Mouse (Mus musculus): Measurements from ENCODE around the gene Gbgt1. TPM values are rescaled to one million over a fixed set of nuclear protein-coding genes. Genes with fewer than 3 reads are reported as not detected.
"Not testable (repeated sequence)": the region's sequence is repeated elsewhere in the genome, so short reads cannot be mapped to it uniquely, and the experiment has no call there.

Gene Gbgt1
- polyA plus RNA-seq, 1 experiment from 2014 or later = 1.4 TPM

- no peak for ATAC-seq
- Histone ChIP-seq H3K9me3 (0 out of 2 replicates have a peak, but pooled peaks cover 5% of the 10 kb centered on the region), H3K4me2 (replicated peaks) (no peak overlapping the region), H3K4me1 (replicated peaks) (peaks cover 19% of the 10 kb centered on the region), H3K9ac (replicated peaks) (no peak overlapping the region), H3K27ac (no peak overlapping the region), H3K27me3 (0 out of 2 replicates have a peak, but pooled peaks cover 2% of the 10 kb centered on the region), H3K4me3 (replicated peaks) (no peak overlapping the region), H3K36me3 (peaks cover 45% of the 10 kb centered on the region)
- 96% methylated on average over 2 of the region's 2 CpGs for WGBS
Observed at GRCm38 (mm10) chr2:28470591-28470990, 26.1 kb upstream of the Gbgt1 start.

- WGBS = 96% methylated on average over 8 of the region's 8 CpGs
- peaks cover 45% of the 10 kb centered on the region for H3K36me3 ChIP-seq
- not testable (repeated sequence) for H3K4me2 ChIP-seq (replicated peaks); H3K4me1 ChIP-seq (replicated peaks); H3K9ac ChIP-seq (replicated peaks); H3K4me3 ChIP-seq (replicated peaks); ATAC-seq; H3K9me3 ChIP-seq; H3K27me3 ChIP-seq; H3K27ac ChIP-seq
Observed at GRCm38 (mm10) chr2:28472011-28472410, 24.7 kb upstream of the Gbgt1 start.

GRCm38 (mm10) chr2:28477993-28478392 lies 18.7 kb upstream of the Gbgt1 start:
- H3K9me3 ChIP-seq; H3K27me3 ChIP-seq; H3K4me3 ChIP-seq (replicated peaks); H3K4me2 ChIP-seq (replicated peaks); H3K27ac ChIP-seq; H3K4me1 ChIP-seq (replicated peaks); H3K9ac ChIP-seq (replicated peaks); H3K36me3 ChIP-seq; ATAC-seq: not testable (repeated sequence)
- 96% methylated on average over 5 of the region's 5 CpGs for WGBS

- H3K36me3 ChIP-seq = no peaks in the 10 kb centered on the region
- H3K4me3 ChIP-seq (replicated peaks) = no peak overlapping the region
- H3K4me1 ChIP-seq (replicated peaks) = no peaks in the 10 kb centered on the region
- WGBS = 84% methylated on average over 20 of the region's 20 CpGs
- no peak for ATAC-seq
- no peak overlapping the region for H3K9ac ChIP-seq (replicated peaks)
- H3K27me3 ChIP-seq = no peaks in the 10 kb centered on the region
- no peak overlapping the region for H3K4me2 ChIP-seq (replicated peaks)
- no peak overlapping the region for H3K27ac ChIP-seq
- no peaks in the 10 kb centered on the region for H3K9me3 ChIP-seq
Observed at GRCm38 (mm10) chr2:28479208-28480204, 17.2 kb upstream of the Gbgt1 start.

- Histone ChIP-seq H3K4me3 (replicated peaks) (no peak overlapping the region), H3K27me3 (no peaks in the 10 kb centered on the region), H3K9ac (replicated peaks) (no peak overlapping the region), H3K4me1 (replicated peaks) (no peaks in the 10 kb centered on the region), H3K9me3 (no peaks in the 10 kb centered on the region), H3K27ac (no peak overlapping the region), H3K4me2 (replicated peaks) (no peak overlapping the region), H3K36me3 (no peaks in the 10 kb centered on the region)
- ATAC-seq = no peak
- WGBS = 88% methylated on average over 2 of the region's 2 CpGs
Observed at GRCm38 (mm10) chr2:28483861-28484260, 12.8 kb upstream of the Gbgt1 start.

GRCm38 (mm10) chr2:28494521-28494920 lies 2.2 kb upstream of the Gbgt1 start:
- ATAC-seq = no peak
- H3K4me1 ChIP-seq (replicated peaks) = no peaks in the 10 kb centered on the region
- no peak overlapping the region for H3K27ac ChIP-seq
- WGBS = 87% methylated on average over 2 of the region's 2 CpGs
- H3K9me3 ChIP-seq = no peaks in the 10 kb centered on the region
- H3K36me3 ChIP-seq = no peaks in the 10 kb centered on the region
- no peak overlapping the region for H3K9ac ChIP-seq (replicated peaks)
- H3K27me3 ChIP-seq = no peaks in the 10 kb centered on the region
- H3K4me3 ChIP-seq (replicated peaks) = no peak overlapping the region
- H3K4me2 ChIP-seq (replicated peaks) = no peak overlapping the region

- Histone ChIP-seq H3K9me3 (no peaks in the 10 kb centered on the region), H3K4me1 (replicated peaks) (no peaks in the 10 kb centered on the region)
Observed at GRCm38 (mm10) chr2:28495207-28495756, 1.4 kb upstream of the Gbgt1 start.

GRCm38 (mm10) chr2:28495801-28496595 lies 693 bp upstream of the Gbgt1 start:
- Histone ChIP-seq H3K27ac (no peak overlapping the region), H3K9me3 (no peaks in the 10 kb centered on the region), H3K4me3 (replicated peaks) (no peak overlapping the region), H3K27me3 (no peaks in the 10 kb centered on the region), H3K4me1 (replicated peaks) (no peaks in the 10 kb centered on the region), H3K36me3 (no peaks in the 10 kb centered on the region), H3K9ac (replicated peaks) (no peak overlapping the region), H3K4me2 (replicated peaks) (no peak overlapping the region)
- 89% methylated on average over 16 of the region's 16 CpGs for WGBS
- no peak for ATAC-seq

More at GRCm38 (mm10) chr2:28495207-28495756, 1.4 kb upstream of the Gbgt1 start:
- Histone ChIP-seq H3K4me2 (replicated peaks) (no peak overlapping the region), H3K27ac (no peak overlapping the region), H3K9ac (replicated peaks) (no peak overlapping the region), H3K36me3 (no peaks in the 10 kb centered on the region), H3K4me3 (replicated peaks) (no peak overlapping the region), H3K27me3 (no peaks in the 10 kb centered on the region)
- no peak for ATAC-seq
- 90% methylated on average over 14 of the region's 14 CpGs for WGBS

GRCm38 (mm10) chr2:28497561-28497960 lies 870 bp downstream of the Gbgt1 start:
- 81% methylated on average over 5 of the region's 5 CpGs for WGBS

GRCm38 (mm10) chr2:28498431-28498830 lies 1.7 kb downstream of the Gbgt1 start:
- Histone ChIP-seq H3K4me1 (replicated peaks) (no peaks in the 10 kb centered on the region), H3K4me3 (replicated peaks) (no peak overlapping the region), H3K4me2 (replicated peaks) (no peak overlapping the region), H3K27me3 (no peaks in the 10 kb centered on the region), H3K27ac (no peak overlapping the region), H3K9ac (replicated peaks) (no peak overlapping the region), H3K36me3 (no peaks in the 10 kb centered on the region), H3K9me3 (no peaks in the 10 kb centered on the region)
- WGBS = 87% methylated on average over 4 of the region's 4 CpGs
- no peak for ATAC-seq

More at GRCm38 (mm10) chr2:28497561-28497960, 870 bp downstream of the Gbgt1 start:
- Histone ChIP-seq H3K27me3 (no peaks in the 10 kb centered on the region), H3K27ac (no peak overlapping the region), H3K9ac (replicated peaks) (no peak overlapping the region), H3K9me3 (no peaks in the 10 kb centered on the region), H3K36me3 (no peaks in the 10 kb centered on the region), H3K4me1 (replicated peaks) (no peaks in the 10 kb centered on the region), H3K4me3 (replicated peaks) (no peak overlapping the region), H3K4me2 (replicated peaks) (no peak overlapping the region)
- no peak for ATAC-seq

- ATAC-seq = no peak
- Histone ChIP-seq H3K9ac (replicated peaks) (no peak overlapping the region), H3K4me2 (replicated peaks) (no peak overlapping the region), H3K27me3 (no peaks in the 10 kb centered on the region), H3K4me3 (replicated peaks) (no peak overlapping the region), H3K36me3 (no peaks in the 10 kb centered on the region), H3K4me1 (replicated peaks) (no peaks in the 10 kb centered on the region), H3K9me3 (no peaks in the 10 kb centered on the region), H3K27ac (no peak overlapping the region)
- 83% methylated on average over 10 of the region's 10 CpGs for WGBS
Observed at GRCm38 (mm10) chr2:28502987-28503386, 6.3 kb downstream of the Gbgt1 start.

- no peak overlapping the region for H3K4me2 ChIP-seq (replicated peaks)
- H3K36me3 ChIP-seq = no peaks in the 10 kb centered on the region
- no peak overlapping the region for H3K4me3 ChIP-seq (replicated peaks)
- no peak for ATAC-seq
- WGBS = 92% methylated on average over 13 of the region's 13 CpGs
- H3K4me1 ChIP-seq (replicated peaks) = no peaks in the 10 kb centered on the region
- H3K27ac ChIP-seq = no peak overlapping the region
- no peaks in the 10 kb centered on the region for H3K27me3 ChIP-seq
- H3K9me3 ChIP-seq = no peaks in the 10 kb centered on the region
- H3K9ac ChIP-seq (replicated peaks) = no peak overlapping the region
Observed at GRCm38 (mm10) chr2:28504676-28505075, 8.0 kb downstream of the Gbgt1 start.
